Mouse (Mus musculus): Measurements from ENCODE around the gene Scoc. TPM values are rescaled to one million over a fixed set of nuclear protein-coding genes. Genes with fewer than 3 reads are reported as not detected.
A peak's percentile ranks its signal among the peaks of the same experiment; 100 is the strongest.
"Not testable (repeated sequence)": the region's sequence is repeated elsewhere in the genome, so short reads cannot be mapped to it uniquely, and the experiment has no call there.

Scoc gene
- total RNA-seq (2017): 9.6 to 22.6 TPM (median 21.2 TPM) in 3 replicates

- no peak for ATAC-seq (replicated peaks; ENCODE audit: insufficient number of reproducible peaks, low FRiP score, low TSS enrichment, poor library complexity, severe bottlenecking)
Observed at GRCm38 (mm10) chr8:83458222-83458621, at the start of gene Scoc. TSS of gene Scoc (minus strand) at chr8:83458391.

- no peak for ATAC-seq (replicated peaks; ENCODE audit: insufficient number of reproducible peaks, low FRiP score, low TSS enrichment, poor library complexity, severe bottlenecking)
Observed at GRCm38 (mm10) chr8:83459606-83460005, 1.4 kb upstream of the Scoc start.

GRCm38 (mm10) chr8:83457121-83457520 is 1.1 kb downstream of the Scoc start:
- ATAC-seq (replicated peaks; ENCODE audit: insufficient number of reproducible peaks, low FRiP score, low TSS enrichment, poor library complexity, severe bottlenecking): no peak

- peak; percentile 86 for ATAC-seq (replicated peaks; ENCODE audit: insufficient number of reproducible peaks, low FRiP score, low TSS enrichment, poor library complexity, severe bottlenecking)
Observed at GRCm38 (mm10) chr8:83451056-83451455, 7.1 kb downstream of the Scoc start.

- ATAC-seq (replicated peaks; ENCODE audit: insufficient number of reproducible peaks, low FRiP score, low TSS enrichment, poor library complexity, severe bottlenecking): no peak
Observed at GRCm38 (mm10) chr8:83449960-83450359, 8.2 kb downstream of the Scoc start.

GRCm38 (mm10) chr8:83443052-83443400 is 15.2 kb downstream of the Scoc start:
- no peak for ATAC-seq (replicated peaks; ENCODE audit: insufficient number of reproducible peaks, low FRiP score, low TSS enrichment, poor library complexity, severe bottlenecking)

GRCm38 (mm10) chr8:83442243-83443051 is 15.7 kb downstream of the Scoc start:
- peak; percentile 100 for ATAC-seq (replicated peaks; ENCODE audit: insufficient number of reproducible peaks, low FRiP score, low TSS enrichment, poor library complexity, severe bottlenecking)

GRCm38 (mm10) chr8:83441656-83442242 is 16.4 kb downstream of the Scoc start:
- no peak for ATAC-seq (replicated peaks; ENCODE audit: insufficient number of reproducible peaks, low FRiP score, low TSS enrichment, poor library complexity, severe bottlenecking)

- ATAC-seq (replicated peaks; ENCODE audit: insufficient number of reproducible peaks, low FRiP score, low TSS enrichment, poor library complexity, severe bottlenecking): no peak
Observed at GRCm38 (mm10) chr8:83437077-83437476, 21.1 kb downstream of the Scoc start.

- no peak for ATAC-seq (replicated peaks; ENCODE audit: insufficient number of reproducible peaks, low FRiP score, low TSS enrichment, poor library complexity, severe bottlenecking)
Observed at GRCm38 (mm10) chr8:83429071-83429524, 29.1 kb downstream of the Scoc start.

- not testable (repeated sequence) for ATAC-seq (replicated peaks; ENCODE audit: insufficient number of reproducible peaks, low FRiP score, low TSS enrichment, poor library complexity, severe bottlenecking)
Observed at GRCm38 (mm10) chr8:83428621-83429020, 29.6 kb downstream of the Scoc start.

- ATAC-seq (replicated peaks; ENCODE audit: insufficient number of reproducible peaks, low FRiP score, low TSS enrichment, poor library complexity, severe bottlenecking): no peak
Observed at GRCm38 (mm10) chr8:83426949-83427348, 31.2 kb downstream of the Scoc start.

- no peak for ATAC-seq (replicated peaks; ENCODE audit: insufficient number of reproducible peaks, low FRiP score, low TSS enrichment, poor library complexity, severe bottlenecking)
Observed at GRCm38 (mm10) chr8:83426104-83426759, 32.0 kb downstream of the Scoc start.

- ATAC-seq (replicated peaks; ENCODE audit: insufficient number of reproducible peaks, low FRiP score, low TSS enrichment, poor library complexity, severe bottlenecking): no peak; the same call in 1 of the 2 replicates
Observed at GRCm38 (mm10) chr8:83425202-83425601, 33.0 kb downstream of the Scoc start.

- no peak for ATAC-seq (replicated peaks; ENCODE audit: insufficient number of reproducible peaks, low FRiP score, low TSS enrichment, poor library complexity, severe bottlenecking)
Observed at GRCm38 (mm10) chr8:83423032-83423825, 35.0 kb downstream of the Scoc start.

- no peak for ATAC-seq (replicated peaks; ENCODE audit: insufficient number of reproducible peaks, low FRiP score, low TSS enrichment, poor library complexity, severe bottlenecking)
Observed at GRCm38 (mm10) chr8:83421354-83421753, 36.8 kb downstream of the Scoc start.

GRCm38 (mm10) chr8:83418805-83419516 is 39.2 kb downstream of the Scoc start:
- no peak for ATAC-seq (replicated peaks; ENCODE audit: insufficient number of reproducible peaks, low FRiP score, low TSS enrichment, poor library complexity, severe bottlenecking)

- ATAC-seq (replicated peaks; ENCODE audit: insufficient number of reproducible peaks, low FRiP score, low TSS enrichment, poor library complexity, severe bottlenecking): no peak
Observed at GRCm38 (mm10) chr8:83417970-83418369, 40.2 kb downstream of the Scoc start.
